Mouse (Mus musculus) hindbrain, embryonic 11.5 days (tissue): ENCODE results near the gene Gimap5. TPM values are rescaled to one million over a fixed set of nuclear protein-coding genes. Genes with fewer than 3 reads are reported as not detected.

Source experiments
- ATAC-seq: fragments of 200-750 bp; cut with Nextera tagmentation; 2 replicates; pipeline ENCODE4 v1.8.0; 2017; ENCODE audit warnings: mild to moderate bottlenecking, moderate TSS enrichment, moderate library complexity; ENCODE audit not compliant: low FRiP score
- DNase-seq: peaks from one replicate; pipeline ENCODE4 v3.0.0-alpha.2; 2015; ENCODE audit warnings: low spot score
- H3K27ac ChIP-seq: fragments of 300-500 bp; sonication (generic); 2 replicates; pipeline ENCODE4 v1.5.1; 2014; ENCODE audit warnings: mild to moderate bottlenecking, low read depth, low read length
- H3K27me3 ChIP-seq: fragments of 300-500 bp; sonication (generic); 2 replicates; pipeline ENCODE4 v1.6.1; 2014; ENCODE audit warnings: mild to moderate bottlenecking, low read length, moderate library complexity, mixed read lengths; ENCODE audit not compliant: control insufficient read depth, insufficient read depth
- H3K36me3 ChIP-seq: fragments of 300-500 bp; sonication (generic); 2 replicates; pipeline ENCODE4 v1.6.1; 2014; ENCODE audit warnings: mild to moderate bottlenecking, low read length, moderate library complexity, mixed read lengths; ENCODE audit not compliant: control insufficient read depth, insufficient read depth
- H3K4me1 ChIP-seq: fragments of 300-500 bp; sonication (generic); replicated peaks from 2 replicates; pipeline ENCODE4 v1.6.1; 2014; ENCODE audit warnings: low read length, mixed read lengths; ENCODE audit not compliant: control insufficient read depth, insufficient read depth
- H3K4me2 ChIP-seq: fragments of 300-500 bp; sonication (generic); replicated peaks from 2 replicates; pipeline ENCODE4 v1.6.1; 2014; ENCODE audit warnings: mild to moderate bottlenecking, low read depth, low read length
- H3K4me3 ChIP-seq: fragments of 300-500 bp; sonication (generic); 2 replicates; pipeline ENCODE4 v1.5.1; 2014; ENCODE audit warnings: low read depth, low read length
- H3K9ac ChIP-seq: fragments of 300-500 bp; sonication (generic); 2 replicates; pipeline ENCODE4 v1.6.1; 2014; ENCODE audit warnings: low read depth, low read length
- H3K9me3 ChIP-seq: fragments of 300-500 bp; sonication (generic); 2 replicates; pipeline ENCODE4 v1.6.1; 2016; ENCODE audit warnings: low read length; ENCODE audit not compliant: control insufficient read depth
- WGBS: fragments of 180-500 bp; shearing (Covaris S2); extraction: QIAGEN DNeasy Blood & Tissue Kit; methylation state at CpG from one replicate; pipeline ENCODE4 v1.1.7; 2014; 5-methylcytosine and 5-hydroxymethylcytosine counted together
- polyA plus RNA-seq: library from polyadenylated mRNA; unstranded; fragments of >200 nt; fragmentation: Nextera tagmentation; extraction: Ambion mirVana; gene quantifications from 2 replicates; pipeline ENCODE4 v1.2.1, GENCODE M21; 2014

Gimap5 gene
- polyA plus RNA-seq, 1 experiment from 2014 or later: 0.49 TPM

DNA sequence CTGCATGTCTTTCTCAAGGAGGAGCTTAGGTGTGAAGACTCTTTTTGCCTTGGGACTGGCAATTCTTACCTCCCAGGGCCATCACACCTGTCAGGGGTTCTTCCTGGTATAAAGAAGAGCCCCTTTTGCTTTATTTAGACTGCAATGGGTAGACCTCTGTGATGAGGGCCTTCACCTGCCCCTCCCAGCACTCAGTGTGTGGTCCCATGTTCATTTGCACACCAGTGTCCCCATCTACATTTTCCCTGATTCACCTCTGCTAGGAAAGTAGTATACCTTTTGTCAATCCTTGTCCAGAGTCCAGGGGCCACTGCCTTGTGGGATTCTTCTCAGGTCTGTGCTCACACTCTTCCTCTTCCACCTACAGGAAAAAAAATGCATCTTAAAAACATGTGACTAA, 41.9 kb upstream of the Gimap5 start:
- no peak overlapping the region for H3K9ac ChIP-seq
- H3K4me2 ChIP-seq: no peak overlapping the region
- H3K36me3 ChIP-seq: no peaks in the 10 kb centered on the region
- ATAC-seq (no peak), DNase-seq (no peak)
- H3K27ac ChIP-seq: no peak overlapping the region
- H3K4me1 ChIP-seq: no peaks in the 10 kb centered on the region
- no peaks in the 10 kb centered on the region for H3K27me3 ChIP-seq
- no peak overlapping the region for H3K4me3 ChIP-seq
- no peaks in the 10 kb centered on the region for H3K9me3 ChIP-seq

DNA sequence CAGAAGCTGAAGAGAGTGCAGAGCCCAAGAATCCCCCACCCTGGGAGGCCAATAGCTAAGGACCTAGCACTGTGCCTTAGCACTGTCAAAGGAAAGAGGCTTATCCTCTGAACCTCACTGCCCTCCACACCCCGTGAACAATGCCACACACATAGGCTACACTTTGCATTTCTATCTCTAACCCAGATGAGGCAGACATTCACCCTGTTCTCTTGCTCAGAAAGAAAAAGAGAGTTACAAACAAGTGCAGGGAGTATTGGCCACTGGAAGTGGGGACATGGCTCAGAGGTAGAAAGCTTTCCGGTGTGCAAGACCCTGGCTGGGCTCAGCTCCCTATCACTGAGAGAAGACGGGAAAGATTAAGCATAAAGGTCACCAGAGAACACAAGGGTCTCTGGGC, 39.9 kb upstream of the Gimap5 start:
- ATAC-seq (no peak), DNase-seq (no peak)
- H3K9me3 ChIP-seq: no peaks in the 10 kb centered on the region
- no peak overlapping the region for H3K9ac ChIP-seq
- no peaks in the 10 kb centered on the region for H3K27me3 ChIP-seq
- H3K4me2 ChIP-seq: no peak overlapping the region
- H3K4me3 ChIP-seq: no peak overlapping the region
- no peaks in the 10 kb centered on the region for H3K36me3 ChIP-seq
- H3K27ac ChIP-seq: no peak overlapping the region
- WGBS: 58% methylated on average over 3 of the region's 3 CpGs
- H3K4me1 ChIP-seq: no peaks in the 10 kb centered on the region

DNA sequence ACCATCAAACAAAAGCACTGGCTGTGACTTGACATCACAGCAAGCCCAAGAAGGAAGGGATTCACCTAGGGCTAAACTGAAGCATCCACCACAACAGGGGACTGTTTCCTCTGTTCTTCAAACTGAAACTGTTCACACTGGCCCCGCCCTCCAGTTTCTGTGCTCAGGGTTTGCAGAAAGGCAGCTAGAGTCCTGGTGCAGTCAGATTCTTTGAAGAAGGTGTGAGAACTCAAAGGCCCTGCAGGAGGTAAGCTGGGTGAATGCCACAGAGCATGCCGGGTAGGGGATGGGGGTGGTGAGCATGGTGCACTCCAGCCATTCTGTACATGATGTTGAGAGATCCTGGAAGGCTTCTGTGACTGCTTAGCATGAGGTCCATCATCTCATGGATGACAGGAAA, 27.5 kb upstream of the Gimap5 start, which contains the start of the genes Gm28053 and Gimap7:
TSS of gene Gm28053 (plus strand) at position 153 of the 400 bp plus-strand sequence.
TSS of gene Gimap7 (plus strand) at position 167 of the 400 bp plus-strand sequence.
- Histone ChIP-seq H3K9me3 (no peaks in the 10 kb centered on the region), H3K4me3 (no peak within 1 kb of the TSS), H3K27me3 (no peaks in the 10 kb centered on the region), H3K27ac (no peak within 1 kb of the TSS), H3K4me1 (no peaks in the 10 kb centered on the region), H3K36me3 (no peaks in the 10 kb centered on the region), H3K9ac (no peak within 1 kb of the TSS), H3K4me2 (no peak within 1 kb of the TSS)
- no peak for ATAC-seq
- WGBS: 63% methylated on average over 2 of the region's 2 CpGs
- DNase-seq: no peak

DNA sequence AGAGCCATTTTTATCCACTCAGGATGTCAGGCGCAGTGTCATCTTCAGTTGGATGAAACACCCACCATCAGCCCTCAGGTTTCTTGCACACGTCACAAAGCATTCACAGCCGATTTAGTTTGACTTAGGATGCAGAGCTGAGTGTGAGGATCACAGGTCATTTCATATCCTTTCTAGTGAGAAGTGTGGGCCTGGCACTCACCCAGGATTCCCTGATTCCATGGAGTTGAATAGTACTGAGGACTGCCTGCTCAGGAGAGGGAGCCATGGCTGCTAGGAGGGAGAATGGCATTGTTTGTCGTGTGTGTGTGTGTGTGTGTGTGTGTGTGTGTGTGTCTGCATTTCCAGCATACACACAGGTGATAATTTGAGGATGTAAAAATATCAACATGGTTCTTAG, 25.7 kb upstream of the Gimap5 start:
- H3K9me3 ChIP-seq: no peaks in the 10 kb centered on the region
- DNase-seq (no peak), ATAC-seq (no peak)
- no peaks in the 10 kb centered on the region for H3K27me3 ChIP-seq
- no peak overlapping the region for H3K4me2 ChIP-seq
- H3K9ac ChIP-seq: no peak overlapping the region
- no peak overlapping the region for H3K4me3 ChIP-seq
- no peak overlapping the region for H3K27ac ChIP-seq
- no peaks in the 10 kb centered on the region for H3K36me3 ChIP-seq
- 94% methylated on average over 4 of the region's 4 CpGs for WGBS
- H3K4me1 ChIP-seq: no peaks in the 10 kb centered on the region

DNA sequence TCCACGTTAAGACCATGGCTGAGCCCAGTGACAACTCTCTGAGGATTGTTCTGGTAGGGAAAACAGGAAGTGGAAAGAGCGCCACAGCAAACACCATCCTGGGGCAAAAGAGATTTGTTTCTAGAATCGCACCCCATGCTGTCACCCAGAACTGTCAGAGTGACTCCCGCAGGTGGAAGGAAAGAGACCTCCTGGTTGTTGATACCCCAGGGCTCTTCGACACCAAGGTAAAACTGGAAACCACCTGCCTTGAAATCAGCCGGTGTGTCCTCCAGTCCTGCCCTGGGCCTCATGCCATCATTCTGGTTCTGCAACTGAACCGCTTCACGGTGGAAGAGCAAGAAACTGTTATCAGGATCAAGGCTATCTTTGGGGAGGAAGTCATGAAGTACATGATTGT, 22.5 kb upstream of the Gimap5 start:
- Histone ChIP-seq H3K36me3 (no peaks in the 10 kb centered on the region), H3K4me1 (no peaks in the 10 kb centered on the region), H3K4me2 (no peak overlapping the region), H3K9ac (no peak overlapping the region), H3K9me3 (no peaks in the 10 kb centered on the region), H3K27ac (no peak overlapping the region), H3K27me3 (no peaks in the 10 kb centered on the region), H3K4me3 (no peak overlapping the region)
- no peak for DNase-seq
- WGBS: 89% methylated on average over 8 of the region's 8 CpGs
- no peak for ATAC-seq

DNA sequence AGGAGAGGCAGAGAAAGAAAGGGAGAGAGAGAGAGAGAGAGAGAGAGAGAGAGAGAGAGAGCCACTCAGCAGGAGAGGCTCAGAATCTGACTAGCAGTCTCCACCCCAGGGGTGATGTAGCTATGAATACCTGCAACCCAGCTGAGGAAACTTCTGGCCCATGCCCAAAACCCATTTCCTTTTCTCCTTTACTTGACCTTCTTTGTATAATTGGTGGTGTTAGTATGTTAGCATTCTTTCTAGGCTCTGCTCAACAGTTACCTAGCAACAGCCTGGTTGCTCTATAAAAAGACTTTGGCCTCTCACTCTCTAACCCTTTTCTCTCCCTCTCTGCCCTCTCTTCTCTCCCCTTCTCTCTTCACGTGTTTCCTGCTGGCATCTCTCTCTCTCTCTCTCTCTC, 20.5 kb upstream of the Gimap5 start:
- H3K4me1 ChIP-seq: no peaks in the 10 kb centered on the region
- ATAC-seq (no peak), DNase-seq (no peak)
- no peaks in the 10 kb centered on the region for H3K36me3 ChIP-seq
- 14% methylated on average over 1 of the region's 1 CpGs for WGBS
- H3K9me3 ChIP-seq: no peaks in the 10 kb centered on the region
- H3K9ac ChIP-seq: no peak overlapping the region
- no peaks in the 10 kb centered on the region for H3K27me3 ChIP-seq
- no peak overlapping the region for H3K27ac ChIP-seq
- H3K4me2 ChIP-seq: no peak overlapping the region
- H3K4me3 ChIP-seq: no peak overlapping the region

DNA sequence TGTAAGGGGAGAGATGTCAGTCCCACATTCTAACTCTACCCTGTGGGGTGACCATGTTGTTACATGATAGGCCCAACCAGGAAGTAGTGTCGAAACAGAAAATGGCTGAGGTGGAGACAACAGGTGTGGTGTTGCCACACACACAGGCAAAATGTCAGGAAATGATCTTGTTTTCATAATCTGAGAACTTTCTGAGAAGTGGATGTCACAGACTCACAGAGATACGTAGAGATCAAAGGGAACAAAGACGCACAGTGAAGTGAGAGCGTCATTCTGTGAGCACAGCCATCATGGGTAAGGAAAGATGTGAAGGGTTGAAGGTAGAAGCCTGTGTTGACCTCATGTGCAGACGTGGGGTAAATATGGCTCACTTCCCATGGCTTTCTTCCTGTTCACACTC, 18.2 kb upstream of the Gimap5 start:
- H3K9me3 ChIP-seq: no peaks in the 10 kb centered on the region
- DNase-seq: no peak
- H3K4me3 ChIP-seq: no peak overlapping the region
- no peaks in the 10 kb centered on the region for H3K36me3 ChIP-seq
- H3K4me1 ChIP-seq: no peaks in the 10 kb centered on the region
- no peak for ATAC-seq
- no peak overlapping the region for H3K4me2 ChIP-seq
- WGBS: 89% methylated on average over 5 of the region's 5 CpGs
- no peak overlapping the region for H3K27ac ChIP-seq
- H3K27me3 ChIP-seq: no peaks in the 10 kb centered on the region
- no peak overlapping the region for H3K9ac ChIP-seq

DNA sequence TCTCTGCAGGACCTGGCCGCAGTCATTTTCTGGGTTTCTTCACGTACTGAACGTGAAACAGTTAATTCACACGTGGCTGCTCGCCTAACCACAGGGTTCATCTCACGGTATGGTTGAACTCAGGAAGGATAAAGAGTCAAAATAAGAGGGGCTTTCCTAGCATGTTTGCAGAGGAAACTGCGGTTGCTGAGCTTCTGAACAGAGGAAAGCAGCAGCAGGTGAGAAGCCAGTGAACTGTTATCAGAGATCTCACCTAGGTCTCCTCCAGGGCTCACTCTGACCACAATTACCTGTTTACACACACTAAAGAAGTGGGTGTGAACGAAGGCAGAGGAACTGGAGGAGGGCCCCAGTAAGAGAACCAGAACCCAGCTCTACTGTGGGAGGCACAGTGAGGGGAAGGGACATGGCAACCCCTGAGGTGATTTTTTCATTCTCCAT, 13.1 kb upstream of the Gimap5 start:
- H3K9ac ChIP-seq: no peak overlapping the region
- no peak overlapping the region for H3K4me2 ChIP-seq
- H3K36me3 ChIP-seq: no peaks in the 10 kb centered on the region
- no peak overlapping the region for H3K27ac ChIP-seq
- 53% methylated on average over 8 of the region's 8 CpGs for WGBS
- ATAC-seq (no peak), DNase-seq (no peak)
- no peaks in the 10 kb centered on the region for H3K9me3 ChIP-seq
- no peaks in the 10 kb centered on the region for H3K27me3 ChIP-seq
- H3K4me1 ChIP-seq: no peaks in the 10 kb centered on the region
- H3K4me3 ChIP-seq: no peak overlapping the region

DNA sequence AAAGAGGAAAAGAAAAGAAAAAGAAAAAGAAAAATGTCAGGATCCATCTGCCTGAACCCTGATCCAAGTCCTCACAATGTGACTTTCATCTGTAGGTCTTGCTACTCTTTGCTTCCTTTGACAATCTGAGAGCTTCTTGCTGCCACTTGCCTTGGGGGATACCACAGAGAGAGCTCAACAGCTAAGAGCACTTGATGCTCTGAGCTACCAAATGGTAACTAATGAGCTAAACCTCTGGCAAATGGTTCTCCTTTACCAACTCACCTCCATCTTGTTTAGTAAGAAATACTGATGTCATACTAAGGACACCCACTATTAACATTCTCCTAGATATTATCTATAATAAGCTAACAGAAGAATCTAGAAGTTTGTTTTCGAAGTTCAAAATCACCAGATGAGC, 12.3 kb upstream of the Gimap5 start:
- Histone ChIP-seq H3K9me3 (no peaks in the 10 kb centered on the region), H3K27ac (no peak overlapping the region), H3K27me3 (no peaks in the 10 kb centered on the region), H3K36me3 (no peaks in the 10 kb centered on the region), H3K9ac (no peak overlapping the region), H3K4me3 (no peak overlapping the region), H3K4me1 (no peaks in the 10 kb centered on the region), H3K4me2 (no peak overlapping the region)
- WGBS: 80% methylated on average over 1 of the region's 1 CpGs
- DNase-seq: no peak
- ATAC-seq: no peak
